Mouse (Mus musculus) spleen, postnatal 4 days (tissue): ENCODE results near the gene Kbtbd12.

Experiments used
- DNase-seq, 2 experiments: peaks; one replicate each; pipeline ENCODE4 v3.0.0; 2022; ENCODE audit warnings: low spot score in 2 of 2

Kbtbd12 gene

DNA sequence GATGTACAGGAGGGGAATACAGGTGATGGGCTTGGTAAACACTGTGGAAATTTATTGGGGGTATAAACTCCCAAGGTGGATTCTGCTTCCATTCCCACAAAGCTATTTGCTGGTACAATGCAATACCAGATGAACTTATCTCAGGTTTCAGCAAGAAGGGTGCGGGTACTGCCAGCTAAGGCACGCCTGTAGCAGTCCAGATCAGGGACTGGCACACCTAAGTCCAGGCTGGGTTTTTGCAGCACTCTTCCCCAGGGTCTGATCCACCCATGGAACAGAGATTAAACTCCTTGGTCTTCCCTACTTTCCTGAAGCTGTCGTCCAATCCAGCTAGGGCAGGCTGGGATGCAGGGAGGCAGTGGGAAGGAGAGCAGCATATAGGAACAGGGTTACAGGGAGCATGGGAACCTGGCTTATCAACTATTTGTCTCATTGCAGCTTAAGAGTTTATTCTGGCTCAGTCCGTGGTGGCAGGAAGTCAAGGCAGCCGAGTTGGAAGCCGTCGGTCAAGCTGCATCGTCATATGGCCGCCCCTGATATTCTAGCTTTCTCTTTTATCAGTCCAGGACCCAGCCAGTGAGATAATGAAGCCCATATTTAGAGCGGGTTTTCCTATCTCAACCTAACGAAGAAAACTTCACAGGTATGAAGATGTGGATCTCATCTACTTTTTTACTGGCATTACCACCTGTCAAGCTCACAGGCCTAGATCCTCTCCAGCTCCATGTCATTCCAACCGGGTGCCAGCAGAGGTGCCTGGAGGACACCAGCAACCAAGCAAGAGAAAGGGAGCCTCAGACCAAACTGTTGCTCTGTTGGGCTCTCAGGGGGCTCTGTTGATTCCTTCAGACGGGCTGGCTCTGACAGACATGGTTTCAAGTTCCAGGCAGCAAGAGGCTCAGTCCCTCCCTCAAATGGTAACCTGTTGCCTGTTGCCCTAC lies 135.4 kb downstream of the Kbtbd12 start:
- peak in 1 of 2 experiments; percentile 40 for DNase-seq

DNA sequence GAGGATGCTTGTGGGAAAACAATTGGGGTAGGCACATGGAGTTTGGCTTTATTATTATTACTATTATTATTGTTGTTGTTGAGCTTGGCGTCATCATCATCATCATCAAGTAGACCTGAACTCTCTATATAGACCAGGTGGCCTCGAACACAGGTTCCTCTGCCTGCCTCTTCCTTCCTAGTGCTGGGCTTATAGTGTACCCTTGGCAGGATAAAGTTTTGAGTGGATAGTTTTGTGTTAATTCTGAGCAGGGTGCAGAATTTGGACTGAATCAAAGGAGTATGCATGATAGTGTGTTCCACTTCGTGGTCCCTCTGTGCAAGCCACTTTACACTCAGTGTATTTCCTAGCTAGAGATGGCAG lies 137.4 kb downstream of the Kbtbd12 start:
- no peak for DNase-seq

DNA sequence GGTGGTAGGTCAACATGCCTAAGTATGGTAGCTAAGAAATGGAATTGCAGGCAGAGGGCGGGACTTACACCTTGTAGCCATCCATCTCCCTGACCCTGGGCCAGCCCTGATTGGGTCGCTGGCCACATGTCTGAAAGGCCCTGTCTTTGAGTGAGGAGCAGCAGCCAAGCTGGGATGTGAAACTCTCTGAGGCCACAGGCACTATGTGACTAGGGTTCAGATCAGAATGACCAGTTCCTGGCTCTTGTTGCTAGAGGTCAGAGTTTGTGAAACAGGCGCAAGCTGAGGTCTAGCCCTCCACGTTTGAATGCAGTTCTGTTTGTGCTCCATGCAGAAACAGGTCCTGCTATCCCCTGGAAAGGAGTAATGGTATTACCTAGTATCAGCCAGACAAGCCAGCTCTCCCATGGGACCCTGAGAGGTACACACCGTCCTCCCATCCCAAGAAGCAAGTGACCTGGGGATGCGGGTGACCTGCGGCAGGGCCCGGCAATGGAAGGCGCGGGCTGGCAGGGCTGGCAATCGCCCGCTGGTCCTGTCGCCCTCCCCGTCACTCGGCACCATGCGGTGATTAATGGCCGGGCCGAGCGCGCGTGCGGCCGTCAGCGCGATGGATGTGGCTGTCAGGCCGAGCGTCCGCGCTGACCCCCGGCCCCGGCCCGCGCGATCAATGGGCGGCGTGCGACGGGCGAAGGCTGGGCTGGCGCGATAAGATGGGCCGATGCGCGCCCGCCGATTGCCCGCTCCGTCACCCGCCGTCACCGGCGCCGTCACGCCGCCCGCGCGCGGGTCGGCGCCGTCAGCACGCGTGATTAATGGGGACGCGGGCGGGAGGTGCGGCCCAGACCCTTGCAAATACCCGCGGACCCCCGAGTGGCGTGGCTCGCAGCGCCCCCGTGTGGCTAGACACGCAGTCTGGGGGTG lies 138.0 kb downstream of the Kbtbd12 start:
- peak; percentile 56 to 84 for DNase-seq
